Mouse (Mus musculus): ENCODE results near the gene Gm20604. TPM values are rescaled to one million over a fixed set of nuclear protein-coding genes. Genes with fewer than 3 reads are reported as not detected.

Gene Gm20604
- polyA plus RNA-seq (2015; fragmentation: Nextera tagmentation; extraction: Ambion mirVana): 19.6 and 20.6 TPM in 2 replicates

- H3K9me3 ChIP-seq (replicated peaks; ENCODE audit: control insufficient read depth, low read length): no peaks in the 10 kb centered on the region
- H3K4me1 ChIP-seq (ENCODE audit: control insufficient read depth, insufficient read depth, low read length): peaks cover 17% of the 10 kb centered on the region
- H3K9ac ChIP-seq (ENCODE audit: low read length): peak within 1 kb of the TSS; percentile 85
- under 1% methylated on average over 10 of the region's 10 CpGs for whole genome bisulfite sequencing
- ATAC-seq (ENCODE audit: insufficient read depth, low FRiP score): no peak
- H3K4me3 ChIP-seq (replicated peaks; ENCODE audit: low read length): peak within 1 kb of the TSS; percentile 80
- H3K27me3 ChIP-seq (ENCODE audit: control insufficient read depth, insufficient read depth, low read length): no peaks in the 10 kb centered on the region
- H3K36me3 ChIP-seq (ENCODE audit: control insufficient read depth, insufficient read depth, low read length): peaks cover 3% of the 10 kb centered on the region; the same call in 1 of the 2 replicates
- H3K4me2 ChIP-seq (ENCODE audit: low read depth, low read length): peak within 1 kb of the TSS; percentile 89
- peak within 1 kb of the TSS; percentile 93 for H3K27ac ChIP-seq (ENCODE audit: low read length)
Observed at GRCm38 (mm10) chr12:102758403-102758756, at the start of gene Gm20604. Gene Gm20604 (minus strand): TSS chr12:102758672.

DNA sequence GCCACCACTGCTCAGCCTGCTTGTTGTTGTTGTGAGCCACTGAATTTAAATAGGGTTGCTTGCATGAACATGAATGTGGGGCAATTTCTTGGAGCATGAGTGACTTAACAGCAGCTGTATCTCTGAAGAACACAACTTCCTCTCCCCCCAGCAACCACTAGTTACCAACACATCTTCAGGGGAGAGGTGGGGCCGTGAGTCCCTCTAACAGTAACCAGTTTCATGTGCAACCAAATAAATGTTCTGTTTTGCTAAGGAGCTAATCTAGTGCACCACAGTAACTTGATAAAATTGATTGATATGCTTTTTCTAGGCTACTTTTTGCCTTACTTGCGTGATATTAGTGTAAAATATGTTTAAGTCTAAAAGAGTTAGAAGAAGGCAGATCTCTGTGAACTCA lies 41.1 kb upstream of the Gm20604 start:
- Histone ChIP-seq H3K4me1 (ENCODE audit: control insufficient read depth, insufficient read depth, low read length) (no peaks in the 10 kb centered on the region), H3K27ac (ENCODE audit: low read length) (no peak overlapping the region), H3K36me3 (ENCODE audit: control insufficient read depth, insufficient read depth, low read length) (no peaks in the 10 kb centered on the region), H3K4me3 (replicated peaks; ENCODE audit: low read length) (no peak overlapping the region), H3K4me2 (ENCODE audit: low read depth, low read length) (no peak overlapping the region), H3K9me3 (replicated peaks; ENCODE audit: control insufficient read depth, low read length) (no peaks in the 10 kb centered on the region), H3K9ac (ENCODE audit: low read length) (no peak overlapping the region), H3K27me3 (ENCODE audit: control insufficient read depth, insufficient read depth, low read length) (no peaks in the 10 kb centered on the region)
- no peak for ATAC-seq (ENCODE audit: insufficient read depth, low FRiP score)
- 84% methylated on average over 2 of the region's 2 CpGs for WGBS

- WGBS: 66% methylated on average over 7 of the region's 7 CpGs
- no peak overlapping the region for H3K4me2 ChIP-seq (ENCODE audit: low read depth, low read length)
- H3K27me3 ChIP-seq (ENCODE audit: control insufficient read depth, insufficient read depth, low read length): no peaks in the 10 kb centered on the region
- no peaks in the 10 kb centered on the region for H3K4me1 ChIP-seq (ENCODE audit: control insufficient read depth, insufficient read depth, low read length)
- no peak overlapping the region for H3K27ac ChIP-seq (ENCODE audit: low read length)
- no peak overlapping the region for H3K9ac ChIP-seq (ENCODE audit: low read length)
- peaks cover 22% of the 10 kb centered on the region for H3K36me3 ChIP-seq (ENCODE audit: control insufficient read depth, insufficient read depth, low read length)
- ATAC-seq (ENCODE audit: insufficient read depth, low FRiP score): no peak
- no peaks in the 10 kb centered on the region for H3K9me3 ChIP-seq (replicated peaks; ENCODE audit: control insufficient read depth, low read length)
- no peak overlapping the region for H3K4me3 ChIP-seq (replicated peaks; ENCODE audit: low read length)
Observed at GRCm38 (mm10) chr12:102787927-102788326, 29.5 kb upstream of the Gm20604 start.

DNA sequence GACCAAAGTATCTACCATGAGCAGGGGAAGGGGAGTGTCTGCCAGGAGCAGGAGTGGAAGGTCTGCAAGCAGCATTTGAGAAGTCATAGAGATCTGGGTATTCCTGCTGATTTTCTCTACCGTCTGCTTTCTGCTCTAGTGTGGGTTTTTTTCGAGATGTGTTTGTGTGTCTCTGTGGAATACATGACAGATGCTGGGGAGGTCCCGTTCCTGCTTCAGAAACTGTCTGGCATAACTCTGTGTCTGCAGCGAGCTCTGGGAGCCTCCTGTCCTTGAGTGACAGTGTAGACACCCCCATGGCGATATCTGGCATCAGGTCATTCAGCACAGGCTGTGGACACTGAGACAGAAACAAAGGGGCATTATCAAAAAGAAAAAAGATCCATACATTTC lies 27.1 kb upstream of the Gm20604 start:
- Histone ChIP-seq H3K4me2 (ENCODE audit: low read depth, low read length) (no peak overlapping the region), H3K27me3 (ENCODE audit: control insufficient read depth, insufficient read depth, low read length) (no peaks in the 10 kb centered on the region), H3K9ac (ENCODE audit: low read length) (no peak overlapping the region), H3K4me1 (ENCODE audit: control insufficient read depth, insufficient read depth, low read length) (no peaks in the 10 kb centered on the region), H3K4me3 (replicated peaks; ENCODE audit: low read length) (no peak overlapping the region), H3K36me3 (ENCODE audit: control insufficient read depth, insufficient read depth, low read length) (peaks cover 18% of the 10 kb centered on the region), H3K9me3 (replicated peaks; ENCODE audit: control insufficient read depth, low read length) (no peaks in the 10 kb centered on the region), H3K27ac (ENCODE audit: low read length) (no peak overlapping the region)
- WGBS: 81% methylated on average over 5 of the region's 5 CpGs
- ATAC-seq (ENCODE audit: insufficient read depth, low FRiP score): no peak

GRCm38 (mm10) chr12:102784899-102785592 lies 26.6 kb upstream of the Gm20604 start:
- WGBS: 85% methylated on average over 19 of the region's 19 CpGs
- no peaks in the 10 kb centered on the region for H3K27me3 ChIP-seq (ENCODE audit: control insufficient read depth, insufficient read depth, low read length)
- H3K4me1 ChIP-seq (ENCODE audit: control insufficient read depth, insufficient read depth, low read length): no peaks in the 10 kb centered on the region
- no peak overlapping the region for H3K27ac ChIP-seq (ENCODE audit: low read length)
- H3K9me3 ChIP-seq (replicated peaks; ENCODE audit: control insufficient read depth, low read length): no peaks in the 10 kb centered on the region
- ATAC-seq (ENCODE audit: insufficient read depth, low FRiP score): no peak
- H3K4me2 ChIP-seq (ENCODE audit: low read depth, low read length): no peak overlapping the region
- H3K9ac ChIP-seq (ENCODE audit: low read length): no peak overlapping the region
- H3K36me3 ChIP-seq (ENCODE audit: control insufficient read depth, insufficient read depth, low read length): peaks cover 18% of the 10 kb centered on the region
- no peak overlapping the region for H3K4me3 ChIP-seq (replicated peaks; ENCODE audit: low read length)

DNA sequence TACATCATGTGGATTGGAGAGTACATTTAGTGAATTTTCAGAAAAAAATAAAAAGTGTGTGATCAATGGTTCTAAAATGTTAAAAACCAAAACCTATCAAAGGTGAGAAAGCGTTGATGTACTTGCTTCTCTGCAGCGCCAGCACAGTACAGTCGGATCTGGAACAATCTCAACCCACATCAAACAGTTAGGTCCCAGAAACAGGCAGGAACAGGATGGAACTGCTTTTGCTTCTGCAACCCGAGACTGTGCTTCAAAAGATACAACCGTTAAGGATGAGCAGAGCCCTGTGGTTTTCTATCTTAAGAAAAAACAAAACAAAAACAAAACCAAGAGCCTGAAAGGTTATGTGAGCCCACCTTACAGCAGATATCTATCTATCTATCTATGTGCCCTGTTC lies 24.4 kb upstream of the Gm20604 start:
- Histone ChIP-seq H3K4me1 (ENCODE audit: control insufficient read depth, insufficient read depth, low read length) (no peaks in the 10 kb centered on the region), H3K36me3 (ENCODE audit: control insufficient read depth, insufficient read depth, low read length) (peaks cover 16% of the 10 kb centered on the region), H3K9me3 (replicated peaks; ENCODE audit: control insufficient read depth, low read length) (no peaks in the 10 kb centered on the region), H3K4me3 (replicated peaks; ENCODE audit: low read length) (no peak overlapping the region), H3K27me3 (ENCODE audit: control insufficient read depth, insufficient read depth, low read length) (no peaks in the 10 kb centered on the region), H3K27ac (ENCODE audit: low read length) (no peak overlapping the region), H3K9ac (ENCODE audit: low read length) (no peak overlapping the region), H3K4me2 (ENCODE audit: low read depth, low read length) (no peak overlapping the region)
- WGBS: 89% methylated on average over 5 of the region's 5 CpGs
- no peak for ATAC-seq (ENCODE audit: insufficient read depth, low FRiP score)

- no peaks in the 10 kb centered on the region for H3K4me1 ChIP-seq (ENCODE audit: control insufficient read depth, insufficient read depth, low read length)
- no peak overlapping the region for H3K9ac ChIP-seq (ENCODE audit: low read length)
- 37% methylated on average over 3 of the region's 3 CpGs for WGBS
- no peaks in the 10 kb centered on the region for H3K27me3 ChIP-seq (ENCODE audit: control insufficient read depth, insufficient read depth, low read length)
- ATAC-seq (ENCODE audit: insufficient read depth, low FRiP score): peak; percentile 60; the same call in 1 of the 2 replicates
- H3K36me3 ChIP-seq (ENCODE audit: control insufficient read depth, insufficient read depth, low read length): peaks cover 8% of the 10 kb centered on the region; the same call in 1 of the 2 replicates
- H3K27ac ChIP-seq (ENCODE audit: low read length): no peak overlapping the region
- no peaks in the 10 kb centered on the region for H3K9me3 ChIP-seq (replicated peaks; ENCODE audit: control insufficient read depth, low read length)
- H3K4me3 ChIP-seq (replicated peaks; ENCODE audit: low read length): no peak overlapping the region
- H3K4me2 ChIP-seq (ENCODE audit: low read depth, low read length): no peak overlapping the region
Observed at GRCm38 (mm10) chr12:102779452-102779851, 21.0 kb upstream of the Gm20604 start.

DNA sequence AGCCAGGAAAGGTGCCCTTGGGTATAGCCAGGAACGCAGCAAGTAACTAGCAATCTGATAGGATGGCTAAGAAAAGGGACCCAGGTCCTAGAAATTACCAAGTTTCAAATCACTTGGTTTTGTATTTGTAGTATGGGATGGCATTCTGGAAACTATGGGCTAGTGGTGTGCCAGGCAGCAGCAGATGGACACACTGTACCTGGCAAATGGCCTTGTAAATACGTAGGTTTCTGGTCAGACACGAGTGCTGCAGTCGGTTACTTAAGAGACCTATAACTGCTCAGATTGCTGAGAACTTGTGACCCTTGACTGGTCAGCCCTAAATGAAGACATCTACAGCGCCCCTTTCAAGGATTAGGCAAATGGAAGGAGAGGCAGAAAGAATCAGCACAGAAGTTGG lies 19.7 kb upstream of the Gm20604 start:
- WGBS: 83% methylated on average over 5 of the region's 5 CpGs
- peaks cover 11% of the 10 kb centered on the region for H3K36me3 ChIP-seq (ENCODE audit: control insufficient read depth, insufficient read depth, low read length)
- ATAC-seq (ENCODE audit: insufficient read depth, low FRiP score): no peak

DNA sequence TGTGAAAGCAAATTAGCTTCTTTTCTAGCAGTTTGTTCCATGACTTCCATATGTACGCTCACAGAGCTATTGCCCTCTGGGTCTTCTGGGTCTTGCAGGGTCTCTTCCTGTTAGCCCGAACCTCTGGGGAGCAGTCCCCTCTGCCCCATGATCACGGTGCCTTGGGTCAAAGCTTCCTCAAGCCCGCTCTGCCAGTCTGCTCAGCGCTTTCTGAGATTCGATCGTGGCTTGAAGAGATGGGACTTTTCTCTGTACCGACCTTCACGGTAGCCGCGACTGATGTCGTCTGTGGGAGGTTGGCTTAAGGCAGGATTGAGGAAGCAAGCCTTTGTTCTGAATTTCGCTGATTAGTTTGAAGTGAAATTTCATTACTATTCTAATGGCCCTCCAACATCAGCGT lies 17.6 kb upstream of the Gm20604 start:
- 87% methylated on average over 14 of the region's 14 CpGs for WGBS
- Histone ChIP-seq H3K4me2 (ENCODE audit: low read depth, low read length) (no peak overlapping the region), H3K4me1 (ENCODE audit: control insufficient read depth, insufficient read depth, low read length) (no peaks in the 10 kb centered on the region), H3K9ac (ENCODE audit: low read length) (no peak overlapping the region), H3K36me3 (ENCODE audit: control insufficient read depth, insufficient read depth, low read length) (peaks cover 21% of the 10 kb centered on the region), H3K4me3 (replicated peaks; ENCODE audit: low read length) (no peak overlapping the region), H3K9me3 (replicated peaks; ENCODE audit: control insufficient read depth, low read length) (no peaks in the 10 kb centered on the region), H3K27ac (ENCODE audit: low read length) (no peak overlapping the region), H3K27me3 (ENCODE audit: control insufficient read depth, insufficient read depth, low read length) (no peaks in the 10 kb centered on the region)
- no peak for ATAC-seq (ENCODE audit: insufficient read depth, low FRiP score)

More for the DNA sequence above, 19.7 kb upstream of the Gm20604 start:
- Histone ChIP-seq H3K9ac (ENCODE audit: low read length) (no peak overlapping the region), H3K4me2 (ENCODE audit: low read depth, low read length) (no peak overlapping the region), H3K9me3 (replicated peaks; ENCODE audit: control insufficient read depth, low read length) (no peaks in the 10 kb centered on the region), H3K27ac (ENCODE audit: low read length) (no peak overlapping the region), H3K27me3 (ENCODE audit: control insufficient read depth, insufficient read depth, low read length) (no peaks in the 10 kb centered on the region), H3K4me3 (replicated peaks; ENCODE audit: low read length) (no peak overlapping the region), H3K4me1 (ENCODE audit: control insufficient read depth, insufficient read depth, low read length) (no peaks in the 10 kb centered on the region)
